Mouse (Mus musculus) embryonic fibroblast, embryonic 13.5 days (primary cell): ENCODE measurements around the gene Hs6st2.

ENCODE experiments used
- CTCF ChIP-seq: IDR thresholded peaks from 2 replicates; pipeline ENCODE4 v1.5.1; 2011; ENCODE audit warnings: mild to moderate bottlenecking, control low read depth, low read length, moderate library complexity, borderline replicate concordance; ENCODE audit not compliant: insufficient read depth
- POLR2A ChIP-seq: IDR thresholded peaks from 2 replicates; pipeline ENCODE4 v1.6.1; 2011; ENCODE audit warnings: low read depth, mild to moderate bottlenecking, control low read depth, low read length, moderate library complexity

GRCm38 (mm10) chrX:51610743-51611142 lies 70.9 kb downstream of the Hs6st2 start:
- no peak for TF ChIP-seq POLR2A
- no peak for TF ChIP-seq CTCF
